14 mouse cellular contexts compared by ENCODE assay signal in genomic region chr10:106414990-106415389, GRCm38 (mm10). TPM values are rescaled to one million over a fixed set of nuclear protein-coding genes. Genes with fewer than 3 reads are reported as not detected.
"Had no signal": no experiment of that assay in that cellular context is flagged by ENCODE, and none has a peak within 500 bp of the region (broad histone marks: within the 10 kb centered on the region; RNA-seq: fewer than 3 reads in every experiment).

No protein-coding gene starts in this region.

- DNase-seq: kidney, adult 2 months; kidney, postnatal 10 days; kidney, postnatal 36 days; layer of hippocampus, postnatal 36 days; liver, embryonic 13.5 days; lung, adult 2 months; lung, postnatal 14 days; lung, postnatal 4 days; midbrain, embryonic 14.5 days; thymus, adult 2 months; thymus, postnatal 14 days; thymus, postnatal 4 days had no signal

RNA-seq across cellular contexts. Expression of gene Ppfia2, which starts 55.1 kb away (rescaled TPM):
- total RNA-seq: megakaryocyte progenitor cell, adult 5-6 weeks; megakaryocyte-erythroid progenitor cell, adult 5-6 weeks had no signal
